Mouse (Mus musculus): ENCODE measurements around the gene Mid1ip1.

The Mid1ip1 gene

GRCm38 (mm10) chrX:10714696-10715140 is at the start of gene Mid1ip1:
Gene Mid1ip1, plus strand, starts transcription at chrX:10715013.
- peak; percentile 85 for DNase-seq

DNA sequence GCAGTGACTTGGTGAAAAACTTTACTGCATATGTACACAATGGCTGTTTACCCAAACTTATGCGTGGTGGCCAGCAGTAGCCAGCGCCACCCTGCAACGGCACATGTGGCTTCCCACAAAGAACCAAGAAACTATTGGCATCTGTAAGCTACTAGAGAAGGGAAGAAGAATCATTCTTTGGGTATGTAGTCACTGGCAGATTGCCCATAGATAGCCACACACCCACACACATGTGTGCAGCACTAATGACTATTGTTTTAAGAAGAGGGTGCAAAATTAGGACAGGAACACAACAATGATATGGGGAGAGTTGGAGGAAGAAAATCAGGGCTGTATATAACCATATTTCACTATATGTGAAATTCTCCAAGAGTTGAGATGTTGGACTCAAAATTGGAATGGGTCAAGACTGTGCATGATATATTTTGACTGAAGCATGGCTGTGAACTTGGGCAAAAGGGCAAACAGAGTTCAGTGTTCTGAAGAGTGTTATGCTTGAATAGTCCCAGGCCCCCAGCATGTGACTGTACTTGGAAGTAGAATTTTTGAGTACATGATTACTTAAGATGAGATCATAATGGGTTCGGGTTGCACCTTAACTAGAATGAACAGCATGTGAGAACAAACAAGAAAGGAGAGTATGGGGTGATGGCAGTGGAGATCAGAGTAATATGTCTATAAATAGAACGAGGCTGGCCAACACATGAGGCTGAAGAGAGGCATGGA is 20.2 kb upstream of the Mid1ip1 start:
- DNase-seq = no peak

DNA sequence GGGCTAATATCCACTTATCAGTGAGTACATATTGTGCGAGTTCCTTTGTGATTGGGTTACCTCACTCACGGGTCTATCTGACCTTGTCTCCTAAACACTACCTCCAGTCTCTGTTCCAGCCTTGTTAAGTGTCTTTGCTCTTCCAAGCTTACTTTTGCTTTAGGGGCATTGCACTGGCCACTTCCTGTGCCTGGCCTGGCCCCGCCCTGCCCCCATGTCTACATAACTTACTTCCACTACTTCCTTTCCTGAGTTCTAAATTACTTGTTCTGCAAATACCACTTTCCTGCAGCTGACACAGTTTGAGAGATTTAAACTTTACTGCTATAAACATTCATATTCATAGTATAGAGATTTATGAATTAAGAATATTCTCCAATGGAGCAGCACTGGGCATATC is 8.1 kb upstream of the Mid1ip1 start:
- DNase-seq = no peak

GRCm38 (mm10) chrX:10713839-10714637 is 775 bp upstream of the Mid1ip1 start:
- no peak for DNase-seq

GRCm38 (mm10) chrX:10716917-10717763 is 2.3 kb downstream of the Mid1ip1 start:
- DNase-seq = peak; percentile 95

DNA sequence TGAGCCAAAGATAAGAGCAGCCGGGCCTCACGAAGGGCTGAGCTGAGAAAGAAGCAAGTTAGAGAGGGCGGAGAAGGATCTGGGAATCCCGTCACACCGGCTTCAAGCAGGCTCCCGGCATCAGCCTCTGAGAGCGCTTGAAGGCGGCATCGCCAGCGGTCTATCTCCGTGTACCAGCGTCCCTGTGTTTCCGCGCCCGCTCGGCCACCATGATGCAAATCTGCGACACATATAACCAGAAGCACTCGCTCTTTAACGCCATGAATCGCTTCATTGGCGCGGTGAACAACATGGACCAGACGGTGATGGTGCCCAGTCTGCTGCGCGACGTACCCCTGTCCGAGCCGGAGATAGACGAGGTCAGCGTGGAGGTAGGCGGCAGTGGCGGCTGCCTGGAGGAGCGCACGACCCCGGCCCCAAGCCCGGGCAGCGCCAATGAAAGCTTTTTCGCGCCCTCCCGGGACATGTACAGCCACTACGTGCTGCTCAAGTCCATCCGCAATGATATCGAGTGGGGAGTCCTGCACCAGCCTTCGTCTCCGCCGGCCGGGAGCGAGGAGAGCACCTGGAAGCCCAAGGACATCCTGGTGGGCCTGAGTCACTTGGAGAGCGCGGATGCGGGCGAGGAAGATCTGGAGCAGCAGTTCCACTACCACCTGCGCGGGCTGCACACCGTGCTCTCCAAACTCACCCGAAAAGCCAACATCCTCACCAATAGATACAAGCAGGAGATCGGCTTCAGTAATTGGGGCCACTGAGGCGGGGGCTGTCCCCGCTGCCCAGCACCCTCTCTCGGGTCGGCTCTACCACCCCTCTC is 3.4 kb downstream of the Mid1ip1 start:
- peak; percentile 60 for DNase-seq

DNA sequence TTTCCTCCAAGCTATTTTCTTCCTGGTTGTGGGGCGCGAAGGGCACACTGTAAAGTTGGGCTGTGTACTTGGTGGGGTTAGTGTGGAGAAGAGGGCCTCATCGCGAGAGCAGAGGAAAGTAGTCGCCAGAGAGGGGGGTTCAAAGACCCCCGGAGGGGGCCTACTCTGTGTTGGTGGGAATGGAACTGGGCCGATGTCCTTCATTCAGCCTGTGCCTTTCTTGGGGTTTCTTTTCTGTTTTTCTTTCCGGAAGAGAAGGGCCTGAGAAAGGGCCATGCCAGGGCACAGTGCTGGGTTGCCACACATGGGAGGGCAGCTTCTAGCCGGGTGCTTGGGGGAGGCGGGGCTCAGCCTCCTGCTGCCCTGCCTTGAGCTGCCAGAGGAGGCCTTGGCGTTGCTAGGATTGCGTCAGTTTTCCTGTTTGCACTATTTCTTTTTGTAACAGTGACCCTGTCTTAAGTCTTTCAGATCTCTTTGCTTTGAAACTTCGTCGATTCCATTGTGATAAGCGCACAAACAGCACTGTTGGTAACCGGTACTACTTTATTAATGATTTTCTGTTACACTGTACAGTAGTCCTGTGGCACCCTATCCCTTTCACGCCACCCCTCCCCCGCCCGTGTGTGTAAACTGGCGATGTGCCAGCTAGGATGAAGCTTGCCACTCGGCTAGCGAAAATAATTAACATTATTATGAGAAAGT is 4.2 kb downstream of the Mid1ip1 start:
- DNase-seq = peak; percentile 80

GRCm38 (mm10) chrX:10720391-10720790 is 5.6 kb downstream of the Mid1ip1 start:
- DNase-seq = peak; percentile 27

DNA sequence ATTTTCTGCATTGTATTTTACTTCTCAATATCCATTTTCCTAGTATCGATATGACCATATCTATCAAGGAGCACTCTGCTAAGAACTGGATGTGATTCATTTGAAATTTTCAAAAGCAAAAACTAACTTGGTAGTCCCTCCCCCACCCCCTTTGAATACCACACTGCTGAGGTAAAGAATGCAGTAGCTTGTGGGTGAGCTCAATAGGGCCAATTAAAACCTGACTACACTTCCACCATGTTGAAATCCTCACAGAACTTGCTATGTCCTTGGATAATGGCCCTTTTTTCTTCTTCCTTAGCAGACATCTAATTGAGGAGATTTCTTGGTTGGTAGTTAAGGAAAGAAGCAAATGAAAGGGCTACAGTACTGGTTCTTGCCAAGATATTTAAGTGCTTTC is 9.8 kb downstream of the Mid1ip1 start:
- DNase-seq = no peak

DNA sequence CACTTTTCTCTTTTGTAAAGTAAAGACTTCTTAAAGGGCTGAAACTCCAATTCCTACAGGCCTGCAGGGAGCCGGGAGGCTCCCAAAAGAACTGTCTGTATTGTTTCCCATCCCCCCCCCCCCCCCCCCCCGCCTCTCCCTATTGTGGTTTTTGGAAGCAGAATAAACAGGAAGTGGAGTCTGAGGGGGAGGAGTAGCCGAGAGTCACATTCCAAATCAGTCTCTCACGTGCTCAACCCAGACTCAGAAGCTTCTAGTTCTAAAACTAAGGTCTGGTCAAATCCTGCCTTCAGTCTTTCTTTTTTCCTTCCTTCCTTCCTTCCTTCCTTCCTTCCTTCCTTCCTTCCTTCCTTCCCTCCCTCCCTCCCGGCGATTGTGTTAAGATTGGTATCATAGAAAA is 14.7 kb downstream of the Mid1ip1 start:
- no peak for DNase-seq

DNA sequence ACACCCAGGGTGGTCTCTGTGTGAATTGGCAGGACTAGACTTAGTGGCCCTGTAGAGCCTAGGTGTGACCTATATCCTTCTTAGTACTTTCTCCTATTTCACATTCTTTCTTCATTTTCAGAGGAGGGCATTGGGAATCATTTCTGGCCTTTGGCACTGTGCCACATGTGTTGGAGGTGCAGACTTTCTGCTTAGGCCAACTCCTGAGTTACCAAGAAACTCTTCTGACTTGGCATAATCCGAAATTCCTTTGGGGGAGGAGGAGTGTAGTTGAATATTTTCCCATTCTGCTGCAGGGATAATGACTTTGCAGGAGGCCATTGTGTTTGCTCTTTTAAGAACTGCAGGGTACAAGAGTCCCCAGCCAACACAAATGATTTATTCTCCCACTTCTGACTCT is 19.6 kb downstream of the Mid1ip1 start:
- no peak for DNase-seq

- no peak for DNase-seq
These were observed 20.1 kb downstream of the Mid1ip1 start for GRCm38 (mm10) chrX:10734874-10735273.

- DNase-seq = no peak
These were observed 44.1 kb downstream of the Mid1ip1 start for GRCm38 (mm10) chrX:10758866-10759265.

- DNase-seq = no peak
These were observed 48.7 kb downstream of the Mid1ip1 start for GRCm38 (mm10) chrX:10763476-10764016.

All from liver (tissue).